Mouse (Mus musculus) cerebellum, adult 2 months (tissue): Measurements from ENCODE around the gene Tbc1d1. TPM values are rescaled to one million over a fixed set of nuclear protein-coding genes. Genes with fewer than 3 reads are reported as not detected.
"Not testable (repeated sequence)": the region's sequence is repeated elsewhere in the genome, so short reads cannot be mapped to it uniquely, and the experiment has no call there.

ENCODE experiments used
- DNase-seq, 2 experiments: peaks; one replicate each; pipeline ENCODE4 v3.0.0; 2021
- H3K27ac ChIP-seq: fragments of 200-500 bp; 2 replicates; pipeline ENCODE4 v1.5.1; 2012; ENCODE audit warnings: low read length, control low read depth, inconsistent platforms; ENCODE audit not compliant: insufficient read depth
- H3K27me3 ChIP-seq: fragments of 200-500 bp; 2 replicates; pipeline ENCODE4 v1.6.1; 2012; ENCODE audit warnings: inconsistent platforms, mild to moderate bottlenecking, low read length, moderate library complexity; ENCODE audit not compliant: control insufficient read depth, insufficient read depth
- H3K4me1 ChIP-seq: fragments of 200-500 bp; 2 replicates; pipeline ENCODE4 v1.6.1; 2011; ENCODE audit warnings: low read length; ENCODE audit not compliant: control insufficient read depth, insufficient read depth
- H3K4me3 ChIP-seq: fragments of 200-500 bp; replicated peaks from 2 replicates; pipeline ENCODE3; 2011; ENCODE audit warnings: mild to moderate bottlenecking, low read depth, low read length, control low read depth; ENCODE audit not compliant: insufficient read depth
- CTCF ChIP-seq: fragments of 200-500 bp; IDR thresholded peaks from 2 replicates; pipeline ENCODE4 v1.5.1; 2011; ENCODE audit warnings: low read depth, mild to moderate bottlenecking, control low read depth, low read length, moderate library complexity, borderline replicate concordance; ENCODE audit not compliant: insufficient read depth
- POLR2A ChIP-seq: fragments of 200-500 bp; IDR thresholded peaks from 2 replicates; pipeline ENCODE4 v1.6.1; 2011; ENCODE audit warnings: low read length, control low read depth, borderline replicate concordance; ENCODE audit not compliant: insufficient read depth
- WGBS: fragments of 180-500 bp; shearing (Covaris S2); methylation state at CpG from one replicate; pipeline ENCODE4 v1.1.7; 2018; 5-methylcytosine and 5-hydroxymethylcytosine counted together
- polyA plus RNA-seq: library from polyadenylated mRNA; depleted of rRNA; stranded (reverse); fragments of >200 nt; gene quantifications from 2 replicates; pipeline ENCODE4 v1.2.3, GENCODE M21; 2012

Tbc1d1 gene
- polyA plus RNA-seq, 1 experiment: 17.7 TPM

DNA sequence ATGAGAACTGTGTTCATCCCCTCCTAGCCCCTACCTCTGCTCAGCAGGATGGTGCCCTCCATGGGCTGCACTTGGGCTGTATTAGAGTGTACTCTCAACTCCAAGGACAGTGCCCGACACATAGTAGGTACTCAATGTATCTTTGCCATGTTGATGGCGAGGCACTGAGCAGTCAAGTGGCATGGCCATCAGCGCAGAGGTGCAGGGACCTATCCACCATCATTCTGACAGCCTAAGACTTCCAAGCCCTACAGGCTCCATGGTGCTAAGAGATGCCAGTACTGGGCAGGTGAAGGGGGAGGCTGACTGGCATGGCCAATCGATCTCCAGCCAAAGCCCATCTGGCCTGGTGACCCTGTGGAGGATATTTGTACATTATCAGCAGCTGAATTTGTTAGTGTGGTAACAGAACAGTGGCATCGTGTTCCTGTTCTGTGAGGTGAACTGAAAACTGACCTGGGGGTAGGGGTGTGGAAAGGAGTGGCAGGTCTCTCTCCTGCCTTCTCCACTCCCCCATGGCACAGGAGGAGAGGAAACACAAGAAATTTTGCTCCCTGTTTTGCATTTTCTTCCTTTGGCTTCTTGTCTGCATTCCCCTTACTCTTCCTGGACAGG is 169.7 kb downstream of the Tbc1d1 start:
- no peak overlapping the region for H3K4me3 ChIP-seq
- no peak for DNase-seq
- no peak overlapping the region for H3K27ac ChIP-seq
- TF ChIP-seq CTCF (no peak), POLR2A (no peak)
- 75% methylated on average over 5 of the region's 5 CpGs for WGBS
- H3K27me3 ChIP-seq: no peaks in the 10 kb centered on the region
- peaks cover 17% of the 10 kb centered on the region for H3K4me1 ChIP-seq

DNA sequence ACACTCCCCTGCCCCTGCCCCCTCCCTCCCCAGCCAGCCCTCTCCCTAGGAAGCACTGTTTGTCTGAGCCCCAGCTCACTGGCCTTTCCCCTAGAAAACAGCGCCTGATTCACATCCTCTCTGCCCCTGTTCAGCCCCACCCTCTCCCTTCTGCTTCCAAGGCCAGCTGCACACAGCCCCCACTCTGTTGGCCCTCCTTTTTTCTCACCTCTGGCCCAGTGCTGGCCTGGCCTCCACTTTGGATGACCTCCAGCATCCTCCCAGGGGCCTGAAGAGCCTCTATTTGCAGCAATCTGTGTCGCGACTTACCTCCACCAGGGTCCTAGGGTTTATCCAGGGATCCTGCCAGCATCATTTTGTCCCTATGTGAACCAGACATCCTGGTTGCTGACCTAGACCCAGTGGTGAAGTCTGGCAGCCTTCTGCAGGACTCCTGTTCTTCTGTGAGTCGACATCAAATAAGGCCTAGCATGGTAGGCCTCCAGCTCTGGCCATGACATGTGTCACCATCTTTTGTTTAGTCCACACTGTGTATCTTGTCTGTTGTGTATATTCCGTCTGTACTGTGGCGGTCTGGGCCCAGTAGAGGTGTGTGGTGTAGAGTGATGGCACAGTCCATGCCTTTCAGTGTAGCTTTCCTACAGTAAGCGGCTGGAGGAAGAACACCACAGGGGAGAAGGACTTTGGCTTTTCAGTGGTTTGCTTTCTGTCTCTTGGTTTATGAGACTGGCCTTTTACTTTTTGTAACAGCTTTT is 170.5 kb downstream of the Tbc1d1 start:
- DNase-seq: peak; percentile 30 to 31
- no peaks in the 10 kb centered on the region for H3K27me3 ChIP-seq
- TF ChIP-seq CTCF (no peak), POLR2A (no peak)
- WGBS: 65% methylated on average over 7 of the region's 7 CpGs
- H3K4me1 ChIP-seq: peaks cover 17% of the 10 kb centered on the region
- no peak overlapping the region for H3K4me3 ChIP-seq
- H3K27ac ChIP-seq: peak overlapping the region; percentile 58

DNA sequence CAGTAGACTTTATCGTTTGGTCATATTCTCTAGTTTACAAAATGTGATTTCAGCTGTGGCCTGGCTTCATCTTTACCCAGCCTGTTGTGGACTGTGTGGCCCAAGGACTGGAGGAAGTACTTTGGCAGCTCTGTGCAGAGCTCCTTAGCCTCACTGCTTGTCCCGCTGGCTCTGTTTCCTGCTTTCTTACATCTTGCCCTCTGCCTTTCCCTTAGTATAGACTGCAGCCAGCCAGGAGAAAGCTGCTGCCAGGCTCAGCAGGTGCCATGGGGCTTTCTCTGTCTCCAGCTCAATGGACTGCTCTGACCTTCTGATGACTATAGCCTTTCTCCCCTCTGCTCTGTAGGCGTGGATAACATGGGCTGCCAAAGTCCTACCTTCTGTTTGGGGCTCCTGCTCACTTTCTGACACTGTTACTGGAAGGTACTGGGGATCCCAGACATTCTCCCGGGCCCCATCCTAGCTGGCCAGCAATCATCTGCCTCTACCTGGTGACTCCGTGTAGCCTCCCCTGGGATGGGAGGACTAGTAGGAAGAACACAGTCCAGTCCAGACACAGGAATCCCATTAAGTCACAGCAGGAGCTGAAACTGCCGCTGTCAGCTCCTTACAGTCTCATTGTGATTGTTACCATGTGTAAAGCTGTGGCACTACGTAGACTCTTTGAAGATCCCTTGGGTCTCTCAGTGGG is 171.3 kb downstream of the Tbc1d1 start:
- H3K27me3 ChIP-seq: no peaks in the 10 kb centered on the region
- DNase-seq: peak in 1 of 2 experiments; percentile 42
- peaks cover 17% of the 10 kb centered on the region for H3K4me1 ChIP-seq
- H3K4me3 ChIP-seq: no peak overlapping the region
- 37% methylated on average over 7 of the region's 7 CpGs for WGBS
- no peak overlapping the region for H3K27ac ChIP-seq
- TF ChIP-seq CTCF: no peak

DNA sequence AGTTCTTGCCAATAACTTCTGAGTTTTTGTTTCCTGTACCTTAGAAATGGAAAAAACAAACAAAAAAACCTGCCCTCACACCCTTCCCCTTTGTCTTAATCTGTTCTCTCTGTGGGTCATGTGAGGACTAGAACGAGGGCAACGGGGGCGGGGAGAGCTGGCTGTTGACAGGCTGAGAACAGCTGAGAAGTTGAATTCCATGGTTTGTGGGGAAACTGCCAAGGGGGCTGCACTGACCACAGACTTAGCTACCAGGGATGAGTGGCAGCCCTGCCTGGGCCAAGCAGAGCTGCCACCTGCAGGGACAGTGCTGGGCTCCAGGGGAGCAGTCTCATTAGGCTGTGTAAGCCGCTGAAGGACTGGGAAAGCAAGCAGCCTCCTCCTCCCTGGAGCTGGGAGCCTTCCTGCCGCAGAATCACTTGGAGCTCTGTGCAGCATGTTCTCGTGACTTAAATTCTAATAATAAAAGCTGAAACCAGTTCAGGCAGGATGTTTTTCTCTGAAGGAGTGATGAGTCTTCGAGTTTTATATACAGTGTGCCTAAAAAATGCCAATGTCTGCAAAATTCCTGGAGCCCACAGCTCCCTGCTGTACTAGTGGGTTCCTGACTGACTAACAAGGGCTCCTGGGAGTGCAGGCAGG is 180.8 kb downstream of the Tbc1d1 start:
- peak; percentile 35 to 57 for DNase-seq
- no peaks in the 10 kb centered on the region for H3K4me1 ChIP-seq
- H3K4me3 ChIP-seq: no peak overlapping the region
- no peaks in the 10 kb centered on the region for H3K27me3 ChIP-seq
- WGBS: 27% methylated on average over 7 of the region's 7 CpGs
- peak overlapping the region; percentile 63; the same call in 1 of the 2 replicates for H3K27ac ChIP-seq
- TF ChIP-seq CTCF: no peak
- TF ChIP-seq POLR2A: no peak

DNA sequence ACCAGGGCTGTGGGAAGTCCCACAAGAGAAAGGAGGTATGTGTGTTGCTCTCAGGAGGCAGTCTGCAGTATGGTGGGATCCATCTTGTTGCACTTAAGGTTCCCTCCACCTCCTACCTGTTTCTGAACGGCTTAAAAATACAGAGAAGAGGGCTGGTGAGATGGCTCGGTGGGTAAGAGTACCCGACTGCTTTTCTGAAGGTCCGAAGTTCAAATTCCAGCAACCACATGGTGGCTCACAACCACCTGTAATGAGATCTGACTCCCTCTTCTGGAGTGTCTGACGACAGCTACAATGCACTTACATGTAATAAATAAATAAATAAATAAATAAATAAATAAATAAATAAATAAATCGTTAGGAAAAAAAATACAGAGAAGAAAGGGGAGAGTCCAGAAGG is 182.7 kb downstream of the Tbc1d1 start:
- not testable (repeated sequence) for DNase-seq, H3K4me3 ChIP-seq, H3K4me1 ChIP-seq, H3K27ac ChIP-seq, H3K27me3 ChIP-seq
- 88% methylated on average over 6 of the region's 6 CpGs for WGBS

GRCm38 (mm10) chr5:64340366-64340765 is 184.3 kb downstream of the Tbc1d1 start:
- no peak overlapping the region for H3K27ac ChIP-seq
- no peak for DNase-seq
- H3K4me3 ChIP-seq: no peak overlapping the region
- H3K4me1 ChIP-seq: no peaks in the 10 kb centered on the region
- TF ChIP-seq CTCF (no peak), POLR2A (no peak)
- WGBS: 71% methylated on average over 3 of the region's 3 CpGs
- no peaks in the 10 kb centered on the region for H3K27me3 ChIP-seq

DNA sequence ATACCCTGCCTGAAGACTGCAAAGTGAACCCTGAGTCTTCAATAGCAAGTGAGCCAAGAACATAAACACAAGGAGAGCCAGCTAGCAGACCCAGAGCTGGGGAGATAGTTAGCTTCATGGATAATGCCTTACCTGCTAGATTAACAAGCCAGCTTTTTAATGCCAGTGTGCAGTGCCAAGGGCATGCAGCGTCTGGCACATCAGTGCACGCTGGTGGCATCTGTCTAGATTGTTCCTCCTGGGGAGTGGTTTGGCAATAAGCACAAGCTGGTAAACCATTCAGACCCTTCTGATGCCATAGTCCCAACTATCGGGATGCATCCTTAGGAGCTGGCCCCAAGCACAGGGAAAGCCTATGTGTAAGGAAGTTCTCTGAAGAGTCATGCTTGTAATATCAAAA is 185.6 kb downstream of the Tbc1d1 start:
- Histone ChIP-seq H3K4me3 (no peak overlapping the region), H3K27me3 (no peaks in the 10 kb centered on the region), H3K4me1 (no peaks in the 10 kb centered on the region), H3K27ac (no peak overlapping the region)
- DNase-seq: no peak
- WGBS: 48% methylated on average over 3 of the region's 3 CpGs
- TF ChIP-seq CTCF: no peak
- TF ChIP-seq POLR2A: no peak

GRCm38 (mm10) chr5:64342138-64342537 is 186.0 kb downstream of the Tbc1d1 start:
- no peak overlapping the region for H3K27ac ChIP-seq
- WGBS: 95% methylated on average over 10 of the region's 10 CpGs
- DNase-seq: no peak
- no peak overlapping the region for H3K4me3 ChIP-seq
- no peaks in the 10 kb centered on the region for H3K4me1 ChIP-seq
- no peaks in the 10 kb centered on the region for H3K27me3 ChIP-seq
- TF ChIP-seq POLR2A (no peak), CTCF (no peak)
